Mouse (Mus musculus) heart, embryonic 11.5 days (tissue): Measurements from ENCODE around the gene Scgb2b24. TPM values are rescaled to one million over a fixed set of nuclear protein-coding genes. Genes with fewer than 3 reads are reported as not detected.

Experiments used
- ATAC-seq: fragments of 200-750 bp; cut with Nextera tagmentation; replicated peaks from 2 replicates; pipeline ENCODE4 v1.8.0; 2017; ENCODE audit warnings: moderate library complexity; ENCODE audit not compliant: insufficient number of reproducible peaks, low FRiP score, low TSS enrichment
- H3K27ac ChIP-seq: fragments of 300-500 bp; sonication (generic); 2 replicates; pipeline ENCODE4 v1.5.1; 2014; ENCODE audit warnings: mild to moderate bottlenecking, low read depth, low read length
- H3K27me3 ChIP-seq: fragments of 300-500 bp; sonication (generic); 2 replicates; pipeline ENCODE4 v1.6.1; 2014; ENCODE audit warnings: mild to moderate bottlenecking, low read length, mixed read lengths; ENCODE audit not compliant: control insufficient read depth, insufficient read depth
- H3K36me3 ChIP-seq: fragments of 300-500 bp; sonication (generic); 2 replicates; pipeline ENCODE4 v1.6.1; 2014; ENCODE audit warnings: mild to moderate bottlenecking, low read length, moderate library complexity, mixed read lengths; ENCODE audit not compliant: control insufficient read depth, insufficient read depth
- H3K4me1 ChIP-seq: fragments of 300-500 bp; sonication (generic); 2 replicates; pipeline ENCODE4 v1.6.1; 2014; ENCODE audit warnings: low read length; ENCODE audit not compliant: control insufficient read depth, insufficient read depth
- H3K4me2 ChIP-seq: fragments of 300-500 bp; sonication (generic); 2 replicates; pipeline ENCODE4 v1.6.1; 2014; ENCODE audit warnings: mild to moderate bottlenecking, moderate library complexity
- H3K4me3 ChIP-seq: fragments of 300-500 bp; sonication (generic); 2 replicates; pipeline ENCODE4 v1.5.1; 2014; ENCODE audit warnings: low read depth, low read length
- H3K9ac ChIP-seq: fragments of 300-500 bp; sonication (generic); 2 replicates; pipeline ENCODE4 v1.6.1; 2014; ENCODE audit warnings: mild to moderate bottlenecking, low read depth, low read length, moderate library complexity
- H3K9me3 ChIP-seq: fragments of 300-500 bp; sonication (generic); replicated peaks from 2 replicates; pipeline ENCODE4 v1.6.1; 2016; ENCODE audit warnings: low read length; ENCODE audit not compliant: control insufficient read depth
- WGBS: fragments of 180-500 bp; shearing (Covaris S2); extraction: QIAGEN DNeasy Blood & Tissue Kit; methylation state at CpG from one replicate; pipeline ENCODE4 v1.1.7; 2014; ENCODE audit not compliant: insufficient replicate concordance; 5-methylcytosine and 5-hydroxymethylcytosine counted together
- polyA plus RNA-seq: library from polyadenylated mRNA; unstranded; fragments of >200 nt; fragmentation: Nextera tagmentation; extraction: Ambion mirVana; gene quantifications from 2 replicates; pipeline ENCODE4 v1.2.1, GENCODE M21; 2014

Gene Scgb2b24
- not detected in 2 replicates for polyA plus RNA-seq

GRCm38 (mm10) chr7:33739212-33739611, at the start of gene Scgb2b24:
TSS of gene Scgb2b24 (minus strand) at chr7:33739312.
- ATAC-seq = no peak
- H3K36me3 ChIP-seq = no peaks in the 10 kb centered on the region
- H3K4me3 ChIP-seq = no peak within 1 kb of the TSS
- H3K4me1 ChIP-seq = no peaks in the 10 kb centered on the region
- no peak within 1 kb of the TSS for H3K4me2 ChIP-seq
- no peak within 1 kb of the TSS for H3K27ac ChIP-seq
- H3K9me3 ChIP-seq = peaks cover 50% of the 10 kb centered on the region
- 74% methylated on average over 2 of the region's 2 CpGs for WGBS
- H3K9ac ChIP-seq = no peak within 1 kb of the TSS
- no peaks in the 10 kb centered on the region for H3K27me3 ChIP-seq

GRCm38 (mm10) chr7:33743499-33743898, 4.4 kb upstream of the Scgb2b24 start, which contains the start of gene Scgb1b24:
TSS of gene Scgb1b24 (plus strand) at chr7:33743799.
- Histone ChIP-seq H3K36me3 (no peaks in the 10 kb centered on the region), H3K4me1 (no peaks in the 10 kb centered on the region), H3K4me2 (no peak within 1 kb of the TSS), H3K4me3 (no peak within 1 kb of the TSS), H3K9me3 (peaks cover 46% of the 10 kb centered on the region), H3K9ac (no peak within 1 kb of the TSS), H3K27me3 (no peaks in the 10 kb centered on the region), H3K27ac (no peak within 1 kb of the TSS)
- ATAC-seq = no peak
- whole genome bisulfite sequencing = 69% methylated on average over 3 of the region's 3 CpGs

- no peaks in the 10 kb centered on the region for H3K27me3 ChIP-seq
- H3K27ac ChIP-seq = no peak overlapping the region
- H3K9me3 ChIP-seq = peaks cover 14% of the 10 kb centered on the region
- no peak overlapping the region for H3K4me2 ChIP-seq
- H3K4me1 ChIP-seq = no peaks in the 10 kb centered on the region
- WGBS = 14% methylated on average over 1 of the region's 1 CpGs
- no peak for ATAC-seq
- H3K36me3 ChIP-seq = no peaks in the 10 kb centered on the region
- H3K9ac ChIP-seq = no peak overlapping the region
- no peak overlapping the region for H3K4me3 ChIP-seq
Observed at GRCm38 (mm10) chr7:33689864-33690263, 49.2 kb downstream of the Scgb2b24 start.

Other genes with a start within 250 kb of the Scgb2b24 start
- gene Scgb2b21, start 218.9 kb downstream of the Scgb2b24 start, polyA plus RNA-seq = not detected in 2 replicates
- not detected in 2 replicates for gene Scgb1b24, start 4.5 kb upstream of the Scgb2b24 start, polyA plus RNA-seq
- not detected in 2 replicates for gene Scgb2b26, start 205.7 kb upstream of the Scgb2b24 start, polyA plus RNA-seq